ENCODE assay signal across 18 mouse cellular contexts in the genomic region with DNA sequence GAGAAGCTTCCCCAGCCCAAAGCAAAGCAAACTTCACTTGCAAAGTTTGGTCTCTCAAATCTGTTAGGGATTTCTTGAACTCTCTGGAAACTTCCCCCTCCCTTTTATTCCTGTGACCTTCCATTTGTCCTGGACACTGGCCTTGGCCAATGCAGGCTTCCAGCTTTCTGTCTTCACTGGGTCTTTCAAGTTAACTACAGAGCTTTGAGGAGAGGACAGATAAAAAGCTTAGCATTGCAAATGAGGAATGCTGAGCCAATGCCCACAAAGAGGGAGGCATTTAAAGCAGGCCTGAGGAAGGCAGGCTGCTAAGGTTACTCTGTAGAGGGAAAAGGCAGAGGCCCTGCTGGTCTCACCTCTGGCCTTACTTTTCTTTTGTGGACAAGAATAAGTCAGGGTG.
DNase-seq lines count a peak whose midpoint lies in the region; ATAC-seq and TF ChIP-seq lines count a peak whose summit lies in the region.
"Had no signal": no experiment of that assay in that cellular context is flagged by ENCODE, and none has a peak within 500 bp of the region (broad histone marks: within the 10 kb centered on the region; RNA-seq: fewer than 3 reads in every experiment).

No protein-coding gene starts in this region.

- H3K27ac ChIP-seq in heart, postnatal 0 days (ENCODE audit: low read depth) = peak overlapping the region; percentile 71
- no peak overlapping the region for H3K27ac ChIP-seq in heart, adult 2 months
- H3K27ac ChIP-seq in midbrain, embryonic 15.5 days = peak overlapping the region; percentile 40; the same call in 1 of the 2 replicates
- H3K27ac ChIP-seq: intestine, embryonic 15.5 days; kidney, embryonic 15.5 days; stomach, embryonic 15.5 days had no signal

- H3K36me3 ChIP-seq in heart, postnatal 0 days (replicated peaks; ENCODE audit: control insufficient read depth, insufficient read depth, low read length) = no peaks in the 10 kb centered on the region
- H3K36me3 ChIP-seq in heart, adult 2 months (ENCODE audit: control insufficient read depth, insufficient read depth, low read length) = peaks cover 2% of the 10 kb centered on the region; the same call in 1 of the 2 replicates
- no peaks in the 10 kb centered on the region for H3K36me3 ChIP-seq in midbrain, embryonic 15.5 days (replicated peaks)
- H3K36me3 ChIP-seq: intestine, embryonic 15.5 days; kidney, embryonic 15.5 days; stomach, embryonic 15.5 days had no signal

- no peak overlapping the region for H3K4me2 ChIP-seq in heart, postnatal 0 days (ENCODE audit: low read depth, low read length)
- no peak overlapping the region for H3K4me2 ChIP-seq in midbrain, embryonic 15.5 days
- H3K4me2 ChIP-seq: heart, embryonic 11.5 days; intestine, embryonic 15.5 days; kidney, embryonic 15.5 days; stomach, embryonic 15.5 days had no signal

- no peak for ATAC-seq in heart, postnatal 0 days (ENCODE audit: insufficient read depth, low read depth)
- 0 out of 2 replicates have a peak, but pooled peaks have one; percentile 62 for ATAC-seq in midbrain, embryonic 15.5 days (replicated peaks)
- no peak for ATAC-seq in activated CD4-positive, CD25-positive, alpha-beta regulatory T cell, adult 4 months
- ATAC-seq: intestine, embryonic 15.5 days; liver, postnatal 0 days had no signal

- no peaks in the 10 kb centered on the region for H3K27me3 ChIP-seq in heart, postnatal 0 days (ENCODE audit: control insufficient read depth, insufficient read depth, low read length)
- H3K27me3 ChIP-seq in heart, adult 2 months (ENCODE audit: control insufficient read depth, insufficient read depth, low read length) = no peaks in the 10 kb centered on the region
- H3K27me3 ChIP-seq in midbrain, embryonic 15.5 days (replicated peaks) = no peaks in the 10 kb centered on the region
- H3K27me3 ChIP-seq: intestine, embryonic 15.5 days; kidney, embryonic 15.5 days; stomach, embryonic 15.5 days had no signal

- H3K9ac ChIP-seq in heart, postnatal 0 days (replicated peaks; ENCODE audit: low read depth, low read length) = no peak overlapping the region
- H3K9ac ChIP-seq in heart, adult 2 months (ENCODE audit: low read depth, low read length) = no peak overlapping the region
- H3K9ac ChIP-seq in midbrain, embryonic 15.5 days = no peak overlapping the region
- H3K9ac ChIP-seq: intestine, embryonic 15.5 days; kidney, embryonic 15.5 days; liver, postnatal 0 days; stomach, embryonic 15.5 days had no signal

- TF ChIP-seq CTCF in heart, postnatal 0 days (IDR thresholded peaks at IDR 0.05; ENCODE audit: low read depth) = no peak
- TF ChIP-seq CTCF in heart, adult 2 months (IDR thresholded peaks at IDR 0.05) = no peak

- peak; percentile 37 for DNase-seq in adrenal gland, adult 8-10 months
- DNase-seq in adrenal gland, adult 18-20 months (ENCODE audit: low spot score in 2 of 2) = no peak
- peak; percentile 43 for DNase-seq in heart, postnatal 0 days (ENCODE audit: low spot score)
- no peak for DNase-seq in heart, adult 2 months
- DNase-seq in adrenal gland, postnatal 14 days = peak; percentile 56
- no peak for DNase-seq in lung, postnatal 36 days
- DNase-seq: cerebellum, adult 9-10 months; gastrocnemius, postnatal 25 days; liver; liver, postnatal 0 days; right cerebral cortex, adult 18-20 months; thymus, adult 2 months had no signal

- no peaks in the 10 kb centered on the region; the same call in 1 of the 2 replicates for H3K79me2 ChIP-seq in heart, adult 2 months (replicated peaks; ENCODE audit: control insufficient read depth, insufficient read depth, low read length)

- H3K4me1 ChIP-seq in heart, postnatal 0 days (ENCODE audit: control insufficient read depth, insufficient read depth) = peaks cover 41% of the 10 kb centered on the region
- H3K4me1 ChIP-seq in heart, adult 2 months (ENCODE audit: control insufficient read depth, insufficient read depth, low read length) = peaks cover 11% of the 10 kb centered on the region
- H3K4me1 ChIP-seq in midbrain, embryonic 15.5 days = peaks cover 17% of the 10 kb centered on the region

- H3K9me3 ChIP-seq in heart, postnatal 0 days (replicated peaks; ENCODE audit: control insufficient read depth, low read length) = no peaks in the 10 kb centered on the region
- H3K9me3 ChIP-seq in midbrain, embryonic 15.5 days = no peaks in the 10 kb centered on the region
- H3K9me3 ChIP-seq: intestine, embryonic 15.5 days; kidney, embryonic 15.5 days; stomach, embryonic 15.5 days had no signal

- no peak for TF ChIP-seq EP300 in heart, postnatal 0 days (IDR thresholded peaks at IDR 0.05; ENCODE audit: low read depth)
- no peak for TF ChIP-seq EP300 in heart, adult 2 months (IDR thresholded peaks at IDR 0.05; ENCODE audit: insufficient read depth, low read depth, low read length)

- TF ChIP-seq POLR2A in heart, adult 2 months (IDR thresholded peaks at IDR 0.05; ENCODE audit: insufficient read depth, low read depth, low read length) = no peak

- no peak overlapping the region for H3K4me3 ChIP-seq in heart, postnatal 0 days (ENCODE audit: low read depth, low read length)
- H3K4me3 ChIP-seq in heart, adult 2 months = no peak overlapping the region
- H3K4me3 ChIP-seq in midbrain, embryonic 15.5 days = no peak overlapping the region
- H3K4me3 ChIP-seq: intestine, embryonic 15.5 days; kidney, embryonic 15.5 days; stomach, embryonic 15.5 days had no signal

- intact Hi-C loops in heart, adult 2 months (cut with DNase I) = no loop called here

Comparison
In these comparisons a context has a peak if more than half of its experiments do, and no peak if none do; other contexts are left out.
1. DNase-seq: peak in adrenal gland, adult 8-10 months (single experiment), heart, postnatal 0 days (single experiment) and adrenal gland, postnatal 14 days (single experiment); none in adrenal gland, adult 18-20 months (0 of 2), heart, adult 2 months (0 of 2) and lung, postnatal 36 days (single experiment).